Mouse (Mus musculus) spleen, adult 2 months (tissue): Measurements from ENCODE around the gene Gatad2a.

ENCODE experiments used
- CTCF ChIP-seq: fragments of 200-500 bp; IDR thresholded peaks from 2 replicates; pipeline ENCODE4 v1.5.1; 2011; ENCODE audit warnings: mild to moderate bottlenecking, inconsistent platforms; ENCODE audit not compliant: insufficient read depth, insufficient read length, insufficient replicate concordance; ENCODE audit errors: extremely low read depth
- POLR2A ChIP-seq: fragments of 200-500 bp; IDR thresholded peaks from 2 replicates; pipeline ENCODE4 v1.6.1; 2011; ENCODE audit warnings: low read depth, low read length, inconsistent platforms

DNA sequence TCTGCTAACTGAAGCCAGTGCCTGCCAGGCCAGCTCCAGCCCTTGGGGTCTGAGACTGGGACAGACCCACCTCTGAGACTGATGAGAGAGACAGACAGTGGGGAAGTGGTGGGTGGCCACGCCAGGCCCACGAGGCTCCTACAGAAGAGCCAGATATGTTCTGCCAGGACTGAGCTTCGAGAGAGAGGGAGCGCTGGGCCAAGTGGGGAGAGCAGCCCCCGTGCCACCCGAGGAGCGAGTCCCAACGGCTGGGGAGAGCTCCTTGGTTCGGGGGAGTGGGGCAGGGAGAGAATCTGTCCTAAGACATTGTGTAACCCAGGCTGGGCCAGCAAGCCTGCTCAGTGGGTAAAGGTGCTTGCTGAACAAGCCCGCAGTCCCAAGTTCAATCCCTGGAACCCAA is 119.2 kb downstream of the Gatad2a start:
- TF ChIP-seq CTCF (no peak), POLR2A (no peak)
